Comparison of ENCODE assay signal across 23 mouse cellular contexts in genomic region chr8:119644981-119645597, GRCm38 (mm10). TPM values are rescaled to one million over a fixed set of nuclear protein-coding genes. Genes with fewer than 3 reads are reported as not detected.
DNase-seq lines count a peak whose midpoint lies in the region; ATAC-seq and TF ChIP-seq lines count a peak whose summit lies in the region.
"Had no signal": no experiment of that assay in that cellular context is flagged by ENCODE, and none has a peak within 500 bp of the region (broad histone marks: within the 10 kb centered on the region; RNA-seq: fewer than 3 reads in every experiment).

No protein-coding gene starts in this region.

- no peak for TF ChIP-seq POLR2A in brain, embryonic 14.5 days (IDR thresholded peaks at IDR 0.05; ENCODE audit: borderline replicate concordance, extremely low read depth, insufficient read depth, insufficient read length, poor library complexity, severe bottlenecking)

- ATAC-seq in forebrain, postnatal 0 days: peak; percentile 43; the same call in 1 of the 2 replicates
- peak; percentile 88 for ATAC-seq in hindbrain, embryonic 16.5 days
- peak; percentile 91 for ATAC-seq in neural tube, embryonic 13.5 days (ENCODE audit: low read depth)
- no peak for ATAC-seq in erythroblast, adult 5-6 weeks (replicated peaks; ENCODE audit: low FRiP score, poor library complexity, severe bottlenecking)
- ATAC-seq: liver, embryonic 12.5 days had no signal

- intact Hi-C loops in left cerebral cortex, postnatal 36 days (cut with DNase I): no loop called here

- no peak overlapping the region for H3K9ac ChIP-seq in forebrain, postnatal 0 days
- peak overlapping the region; percentile 19; the same call in 1 of the 2 replicates for H3K9ac ChIP-seq in hindbrain, embryonic 16.5 days (ENCODE audit: low read depth, low read length)
- H3K9ac ChIP-seq in neural tube, embryonic 13.5 days: no peak overlapping the region
- H3K9ac ChIP-seq: heart, embryonic 15.5 days; limb, embryonic 12.5 days; liver, embryonic 12.5 days; lung, embryonic 14.5 days had no signal

- no peaks in the 10 kb centered on the region for H3K4me1 ChIP-seq in forebrain, postnatal 0 days (ENCODE audit: insufficient read depth)
- no peaks in the 10 kb centered on the region; the same call in 1 of the 2 replicates for H3K4me1 ChIP-seq in forebrain, embryonic 10.5 days
- peaks cover 12% of the 10 kb centered on the region for H3K4me1 ChIP-seq in hindbrain, embryonic 16.5 days (ENCODE audit: control insufficient read depth, insufficient read depth, low read depth, low read length)
- peaks cover 23% of the 10 kb centered on the region for H3K4me1 ChIP-seq in neural tube, embryonic 13.5 days (replicated peaks)
- H3K4me1 ChIP-seq: heart, embryonic 15.5 days; liver, embryonic 12.5 days had no signal

- H3K27me3 ChIP-seq in forebrain, postnatal 0 days (ENCODE audit: insufficient read depth, low read length): no peaks in the 10 kb centered on the region
- no peaks in the 10 kb centered on the region for H3K27me3 ChIP-seq in forebrain, embryonic 10.5 days (ENCODE audit: poor library complexity, severe bottlenecking)
- no peaks in the 10 kb centered on the region for H3K27me3 ChIP-seq in hindbrain, embryonic 16.5 days (replicated peaks; ENCODE audit: control insufficient read depth, insufficient read depth, low read length)
- no peaks in the 10 kb centered on the region for H3K27me3 ChIP-seq in neural tube, embryonic 13.5 days
- H3K27me3 ChIP-seq: heart, embryonic 15.5 days; limb, embryonic 12.5 days had no signal

- peak; percentile 17 for DNase-seq in forebrain, postnatal 0 days
- DNase-seq in forebrain, embryonic 10.5 days (ENCODE audit: extremely low spot score, low spot score): no peak
- peak; percentile 81 for DNase-seq in brain, embryonic 14.5 days (ENCODE audit: low read depth)
- no peak for DNase-seq in layer of hippocampus, adult 9-10 months (ENCODE audit: low spot score)
- DNase-seq in left cerebral cortex, postnatal 36 days (ENCODE audit: low spot score in 2 of 2): no peak
- DNase-seq: adrenal gland, postnatal 25 days; cerebellum, adult 18-20 months; cerebellum, postnatal 36 days; gastrocnemius, postnatal 14 days; kidney, adult 11 months; lung, embryonic 14.5 days; retina, postnatal 1 day had no signal

- WGBS in forebrain, postnatal 0 days: 46% methylated on average over 18 of the region's 18 CpGs
- 73% methylated on average over 18 of the region's 18 CpGs for WGBS in forebrain, embryonic 10.5 days
- WGBS in hindbrain, embryonic 16.5 days: 36% methylated on average over 18 of the region's 18 CpGs
- WGBS in neural tube, embryonic 13.5 days: 31% methylated on average over 18 of the region's 18 CpGs

- no peaks in the 10 kb centered on the region for H3K36me3 ChIP-seq in forebrain, postnatal 0 days (ENCODE audit: insufficient read depth)
- no peaks in the 10 kb centered on the region for H3K36me3 ChIP-seq in forebrain, embryonic 10.5 days (replicated peaks)
- H3K36me3 ChIP-seq in hindbrain, embryonic 16.5 days (ENCODE audit: control insufficient read depth, insufficient read depth, low read length): no peaks in the 10 kb centered on the region
- H3K36me3 ChIP-seq in neural tube, embryonic 13.5 days: no peaks in the 10 kb centered on the region
- H3K36me3 ChIP-seq: heart, embryonic 15.5 days; limb, embryonic 12.5 days; liver, embryonic 12.5 days had no signal

- H3K4me3 ChIP-seq in forebrain, postnatal 0 days (ENCODE audit: low read depth, low read length): no peak overlapping the region
- no peak overlapping the region for H3K4me3 ChIP-seq in forebrain, embryonic 10.5 days
- H3K4me3 ChIP-seq in hindbrain, embryonic 16.5 days (ENCODE audit: low read length): no peak overlapping the region
- H3K4me3 ChIP-seq in neural tube, embryonic 13.5 days: no peak overlapping the region
- H3K4me3 ChIP-seq: heart, embryonic 15.5 days; limb, embryonic 12.5 days; liver, embryonic 12.5 days had no signal

- no peaks in the 10 kb centered on the region for H3K9me3 ChIP-seq in forebrain, postnatal 0 days (ENCODE audit: low read length)
- H3K9me3 ChIP-seq in forebrain, embryonic 10.5 days: peaks cover 9% of the 10 kb centered on the region; the same call in 1 of the 2 replicates
- H3K9me3 ChIP-seq in hindbrain, embryonic 16.5 days (ENCODE audit: control insufficient read depth, low read length): no peaks in the 10 kb centered on the region
- no peaks in the 10 kb centered on the region for H3K9me3 ChIP-seq in neural tube, embryonic 13.5 days
- H3K9me3 ChIP-seq: heart, embryonic 15.5 days; limb, embryonic 12.5 days had no signal

- no peak overlapping the region for H3K27ac ChIP-seq in forebrain, postnatal 0 days (ENCODE audit: low read depth, low read length)
- no peak overlapping the region for H3K27ac ChIP-seq in forebrain, embryonic 10.5 days
- H3K27ac ChIP-seq in hindbrain, embryonic 16.5 days (ENCODE audit: low read depth, low read length): peak overlapping the region; percentile 69
- H3K27ac ChIP-seq in neural tube, embryonic 13.5 days (replicated peaks): peak overlapping the region; percentile 81
- H3K27ac ChIP-seq: heart, embryonic 15.5 days; limb, embryonic 12.5 days; liver, embryonic 12.5 days; macrophage had no signal

- H3K4me2 ChIP-seq in forebrain, postnatal 0 days (ENCODE audit: low read depth): no peak overlapping the region
- no peak overlapping the region; the same call in 1 of the 2 replicates for H3K4me2 ChIP-seq in hindbrain, embryonic 16.5 days (ENCODE audit: low read length)
- peak overlapping the region; percentile 1; the same call in 1 of the 2 replicates for H3K4me2 ChIP-seq in neural tube, embryonic 13.5 days
- H3K4me2 ChIP-seq: heart, embryonic 15.5 days; limb, embryonic 12.5 days; liver, embryonic 12.5 days; lung, embryonic 14.5 days had no signal

- TF ChIP-seq CTCF in forebrain, postnatal 0 days (IDR thresholded peaks at IDR 0.05; ENCODE audit: low read depth): no peak
- no peak for TF ChIP-seq CTCF in brain, embryonic 14.5 days (IDR thresholded peaks at IDR 0.05; ENCODE audit: borderline replicate concordance, extremely low read depth, insufficient read depth, insufficient read length)

RNA-seq across cellular contexts. Expression of gene Kcng4, which starts 9.6 kb away (rescaled TPM):
- 0.38 and 1.5 TPM in 2 replicates for total RNA-seq in forebrain, postnatal 0 days (2014; rRNA removed)
- polyA plus RNA-seq in forebrain, postnatal 0 days (2015; fragmentation: Nextera tagmentation; extraction: Ambion mirVana): 0.34 and 0.90 TPM in 2 replicates
- polyA plus RNA-seq in forebrain, embryonic 10.5 days (2016; fragmentation: Nextera tagmentation; extraction: Ambion mirVana): 0.10 and 0.11 TPM in 2 replicates
- 0.14 and 0.23 TPM in 2 replicates for polyA plus RNA-seq in brain, embryonic 14.5 days (2012; rRNA removed)
- polyA plus RNA-seq in hindbrain, embryonic 16.5 days (2015; fragmentation: Nextera tagmentation; extraction: Ambion mirVana): 0.13 and 0.14 TPM in 2 replicates
- polyA plus RNA-seq in neural tube, embryonic 13.5 days (2015; fragmentation: Nextera tagmentation; extraction: Ambion mirVana): not detected in 2 replicates
- total RNA-seq in left cerebral cortex, postnatal 36 days (2021): 1 to 10 TPM; 3.1 to 3.7 TPM
- total RNA-seq in erythroblast, adult 5-6 weeks (2015; ENCODE audit: low replicate concordance): not detected in 2 replicates
- not detected in 2 replicates for total RNA-seq in erythroblast, adult 5-6 weeks (2017; ENCODE audit: low replicate concordance)
- total RNA-seq: CH12.LX; MEL; neutrophil, adult 5-6 weeks had no signal
- polyA plus RNA-seq: heart, embryonic 15.5 days; liver, embryonic 12.5 days; lung, embryonic 14.5 days; macrophage had no signal

RNA-seq across cellular contexts. Expression of gene Wfdc1, which starts 21.1 kb away (rescaled TPM):
- total RNA-seq in forebrain, postnatal 0 days (2014; rRNA removed): 8.6 and 8.9 TPM in 2 replicates
- 8.3 and 9.0 TPM in 2 replicates for polyA plus RNA-seq in forebrain, postnatal 0 days (2015; fragmentation: Nextera tagmentation; extraction: Ambion mirVana)
- 2.7 and 3.7 TPM in 2 replicates for polyA plus RNA-seq in forebrain, embryonic 10.5 days (2016; fragmentation: Nextera tagmentation; extraction: Ambion mirVana)
- 3.1 TPM in 2 replicates for polyA plus RNA-seq in brain, embryonic 14.5 days (2012; rRNA removed)
- 7.1 and 8.3 TPM in 2 replicates for polyA plus RNA-seq in hindbrain, embryonic 16.5 days (2015; fragmentation: Nextera tagmentation; extraction: Ambion mirVana)
- 2.8 and 3.4 TPM in 2 replicates for polyA plus RNA-seq in neural tube, embryonic 13.5 days (2015; fragmentation: Nextera tagmentation; extraction: Ambion mirVana)
- 10 to 100 TPM in 1 of 2 experiments, 1 to 10 TPM in 1; 7.3 to 10.7 TPM for total RNA-seq in left cerebral cortex, postnatal 36 days (2021)
- not detected in 2 replicates for total RNA-seq in erythroblast, adult 5-6 weeks (2015; ENCODE audit: low replicate concordance)
- total RNA-seq in erythroblast, adult 5-6 weeks (2017; ENCODE audit: low replicate concordance): not detected in 2 replicates
- total RNA-seq: CH12.LX; MEL; neutrophil, adult 5-6 weeks had no signal
- polyA plus RNA-seq: limb, embryonic 12.5 days; macrophage had no signal

RNA-seq across cellular contexts. Expression of gene Adad2, which starts 32.5 kb away (rescaled TPM):
- total RNA-seq in forebrain, postnatal 0 days (2014; rRNA removed): not detected in 2 replicates
- polyA plus RNA-seq in forebrain, postnatal 0 days (2015; fragmentation: Nextera tagmentation; extraction: Ambion mirVana): 0.09 and 0.16 TPM in 2 replicates
- 0.10 and 0.16 TPM in 2 replicates for polyA plus RNA-seq in forebrain, embryonic 10.5 days (2016; fragmentation: Nextera tagmentation; extraction: Ambion mirVana)
- 0.12 and 0.25 TPM in 2 replicates for polyA plus RNA-seq in brain, embryonic 14.5 days (2012; rRNA removed)
- 0.23 and 0.29 TPM in 2 replicates for polyA plus RNA-seq in hindbrain, embryonic 16.5 days (2015; fragmentation: Nextera tagmentation; extraction: Ambion mirVana)
- not detected in 2 replicates for polyA plus RNA-seq in neural tube, embryonic 13.5 days (2015; fragmentation: Nextera tagmentation; extraction: Ambion mirVana)
- under 1 TPM in 1 of 2 experiments, not detected in 1; 0.15 TPM for total RNA-seq in left cerebral cortex, postnatal 36 days (2021)
- total RNA-seq in erythroblast, adult 5-6 weeks (2015; ENCODE audit: low replicate concordance): not detected in 2 replicates
- not detected in 2 replicates for total RNA-seq in erythroblast, adult 5-6 weeks (2017; ENCODE audit: low replicate concordance)
- total RNA-seq: adrenal gland, postnatal 25 days; CH12.LX; gastrocnemius, postnatal 14 days; heart, adult 8-10 months; MEL; neutrophil, adult 5-6 weeks had no signal
- polyA plus RNA-seq: heart, embryonic 15.5 days; liver, embryonic 12.5 days; lung, embryonic 14.5 days; macrophage had no signal

RNA-seq across cellular contexts. Expression of gene Taf1c, which starts 40.1 kb away (rescaled TPM):
- total RNA-seq in forebrain, postnatal 0 days (2014; rRNA removed): 17.6 and 21.1 TPM in 2 replicates
- 10.1 and 10.9 TPM in 2 replicates for polyA plus RNA-seq in forebrain, postnatal 0 days (2015; fragmentation: Nextera tagmentation; extraction: Ambion mirVana)
- 17.0 and 18.5 TPM in 2 replicates for polyA plus RNA-seq in forebrain, embryonic 10.5 days (2016; fragmentation: Nextera tagmentation; extraction: Ambion mirVana)
- polyA plus RNA-seq in brain, embryonic 14.5 days (2012; rRNA removed): 24.0 and 36.7 TPM in 2 replicates
- polyA plus RNA-seq in hindbrain, embryonic 16.5 days (2015; fragmentation: Nextera tagmentation; extraction: Ambion mirVana): 13.0 and 15.2 TPM in 2 replicates
- polyA plus RNA-seq in neural tube, embryonic 13.5 days (2015; fragmentation: Nextera tagmentation; extraction: Ambion mirVana): 13.5 and 14.7 TPM in 2 replicates
- total RNA-seq in left cerebral cortex, postnatal 36 days (2021): 10 to 100 TPM; 10.1 to 10.3 TPM
- total RNA-seq in erythroblast, adult 5-6 weeks (2015; ENCODE audit: low replicate concordance): 2.5 and 8.3 TPM in 2 replicates
- total RNA-seq in erythroblast, adult 5-6 weeks (2017; ENCODE audit: low replicate concordance): 2.5 and 3.7 TPM in 2 replicates

RNA-seq across cellular contexts. Expression of gene Atp2c2, which starts 54.7 kb away (rescaled TPM):
- total RNA-seq in forebrain, postnatal 0 days (2014; rRNA removed): not detected in 2 replicates
- polyA plus RNA-seq in forebrain, postnatal 0 days (2015; fragmentation: Nextera tagmentation; extraction: Ambion mirVana): 0.15 and 0.22 TPM in 2 replicates
- 1.5 and 1.6 TPM in 2 replicates for polyA plus RNA-seq in forebrain, embryonic 10.5 days (2016; fragmentation: Nextera tagmentation; extraction: Ambion mirVana)
- polyA plus RNA-seq in brain, embryonic 14.5 days (2012; rRNA removed): 0.24 and 0.38 TPM in 2 replicates
- 0.49 and 0.75 TPM in 2 replicates for polyA plus RNA-seq in hindbrain, embryonic 16.5 days (2015; fragmentation: Nextera tagmentation; extraction: Ambion mirVana)
- polyA plus RNA-seq in neural tube, embryonic 13.5 days (2015; fragmentation: Nextera tagmentation; extraction: Ambion mirVana): 0.06 and 0.15 TPM in 2 replicates
- total RNA-seq in left cerebral cortex, postnatal 36 days (2021): 1 to 10 TPM; 2.0 to 2.6 TPM
- total RNA-seq in erythroblast, adult 5-6 weeks (2015; ENCODE audit: low replicate concordance): not detected in 2 replicates
- not detected in 2 replicates for total RNA-seq in erythroblast, adult 5-6 weeks (2017; ENCODE audit: low replicate concordance)
- total RNA-seq: CH12.LX; neutrophil, adult 5-6 weeks had no signal
- polyA plus RNA-seq: macrophage had no signal

Comparison
In these comparisons a context has a peak if more than half of its experiments do, and no peak if none do; other contexts are left out.
1. DNase-seq: peak in forebrain, postnatal 0 days (single experiment) and brain, embryonic 14.5 days (single experiment); none in forebrain, embryonic 10.5 days (single experiment), layer of hippocampus, adult 9-10 months (single experiment) and left cerebral cortex, postnatal 36 days (0 of 2).
2. H3K27ac ChIP-seq: peak in hindbrain, embryonic 16.5 days (single experiment) and neural tube, embryonic 13.5 days (single experiment); none in forebrain, postnatal 0 days (single experiment) and forebrain, embryonic 10.5 days (single experiment).